Mouse (Mus musculus): Measurements from ENCODE around the gene Ampd1.

Gene Ampd1

DNA sequence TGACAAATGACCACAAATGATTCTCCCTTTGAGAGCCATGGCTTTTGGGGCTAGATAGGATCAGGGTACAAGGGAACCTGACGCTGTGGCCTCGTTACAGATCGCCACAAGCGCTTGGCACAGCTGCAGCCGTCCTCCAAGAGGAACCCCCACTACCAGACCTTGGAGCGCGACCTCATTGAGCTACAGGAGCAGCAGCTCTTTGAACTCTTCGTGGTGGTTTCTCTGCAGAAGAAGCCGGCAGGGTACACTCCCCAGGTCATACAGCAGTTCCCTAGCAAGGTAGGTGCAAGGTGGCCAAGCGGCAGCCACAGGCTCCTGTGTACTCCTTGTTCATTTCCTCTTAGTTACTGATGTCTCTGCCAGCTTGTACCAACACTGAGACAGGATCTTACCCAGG, 75.1 kb downstream of the Ampd1 start:
- DNase-seq (ENCODE audit: low read depth) = no peak

All from induced T-regulatory cell, adult 2 months (primary cell).